Mouse (Mus musculus): ENCODE results near the gene Xxylt1.

DNA sequence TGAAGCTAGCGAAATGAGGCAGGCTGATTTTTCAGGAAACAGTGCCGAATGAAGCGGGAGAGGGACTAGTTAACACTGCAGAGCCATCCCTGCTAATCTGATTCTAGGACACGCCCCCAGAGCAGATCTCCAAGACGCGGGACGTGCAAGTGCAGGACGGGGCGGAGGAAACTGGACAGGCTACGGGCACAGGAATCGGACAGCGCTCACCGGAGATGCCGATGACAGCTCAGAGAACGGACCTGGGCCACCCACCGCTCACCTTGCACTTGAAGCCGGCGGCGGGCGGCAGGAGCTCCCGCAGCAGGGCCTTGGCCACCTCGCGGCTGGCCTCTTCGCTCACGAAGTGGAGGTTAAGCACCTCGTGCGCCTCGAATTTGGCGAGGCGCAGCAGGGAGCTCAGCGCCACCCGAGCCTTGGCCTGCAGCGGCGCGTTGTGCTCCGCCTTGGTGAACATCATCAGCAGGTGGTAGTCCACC lies 620 bp downstream of the Xxylt1 start:
- TF ChIP-seq CTCF (conservative IDR thresholded peaks at IDR 0.05; ENCODE audit: insufficient read depth, insufficient read length, low read depth, low read length) (no peak), POLR2A (IDR thresholded peaks at IDR 0.05; ENCODE audit: low read depth, low read length) (no peak)

Measured in kidney, adult 2 months (tissue).